17 mouse cellular contexts compared by ENCODE assay signal in the genomic region with DNA sequence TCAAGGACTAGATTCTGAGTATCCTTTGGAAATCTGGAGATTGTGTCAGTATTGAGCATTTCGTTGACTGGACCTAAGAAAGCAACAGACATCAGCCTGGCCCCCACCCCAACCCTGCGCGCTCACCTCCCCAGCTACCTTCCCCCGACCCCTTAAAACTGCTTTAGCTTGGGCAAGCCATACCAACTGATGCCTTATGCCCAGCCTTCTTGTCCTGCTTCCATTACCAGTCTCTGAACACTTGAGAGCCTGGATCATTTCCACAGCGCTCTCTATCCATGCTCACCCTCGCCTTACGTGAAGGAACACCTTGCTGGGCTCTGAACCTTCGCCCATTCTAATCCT.
"Had no signal": no experiment of that assay in that cellular context is flagged by ENCODE, and none has a peak within 500 bp of the region (broad histone marks: within the 10 kb centered on the region; RNA-seq: fewer than 3 reads in every experiment).

No protein-coding gene starts in this region.

- H3K4me2 ChIP-seq: lung, embryonic 14.5 days; midbrain, embryonic 12.5 days; neural tube, embryonic 13.5 days; neural tube, embryonic 15.5 days; stomach, embryonic 15.5 days had no signal

- H3K9me3 ChIP-seq: midbrain, embryonic 10.5 days; midbrain, embryonic 12.5 days; neural tube, embryonic 13.5 days; neural tube, embryonic 15.5 days; stomach, embryonic 15.5 days had no signal

- ATAC-seq: midbrain, embryonic 16.5 days had no signal

- DNase-seq: lung, adult 18-20 months; lung, embryonic 14.5 days; lung, postnatal 10 days; lung, postnatal 4 days; midbrain, embryonic 14.5 days; right cerebral cortex, postnatal 14 days; thymus, adult 2 months; thymus, postnatal 25 days; thymus, postnatal 4 days had no signal

- H3K36me3 ChIP-seq: midbrain, embryonic 10.5 days; midbrain, embryonic 12.5 days; neural tube, embryonic 13.5 days; neural tube, embryonic 15.5 days; stomach, embryonic 15.5 days had no signal

- H3K4me1 ChIP-seq: midbrain, embryonic 12.5 days; stomach, embryonic 15.5 days had no signal

- H3K27me3 ChIP-seq: midbrain, embryonic 12.5 days; neural tube, embryonic 13.5 days; neural tube, embryonic 15.5 days; stomach, embryonic 15.5 days had no signal

- H3K27ac ChIP-seq: midbrain, embryonic 10.5 days; midbrain, embryonic 12.5 days; neural tube, embryonic 13.5 days; neural tube, embryonic 15.5 days; stomach, embryonic 15.5 days; stomach, postnatal 0 days had no signal

- H3K9ac ChIP-seq: lung, embryonic 14.5 days; midbrain, embryonic 12.5 days; neural tube, embryonic 13.5 days; neural tube, embryonic 15.5 days; stomach, embryonic 15.5 days had no signal

- H3K4me3 ChIP-seq: midbrain, embryonic 10.5 days; midbrain, embryonic 12.5 days; myocyte; neural tube, embryonic 13.5 days; neural tube, embryonic 15.5 days; stomach, embryonic 15.5 days had no signal
